Mouse (Mus musculus): Measurements from ENCODE around the gene Fibin. TPM values are rescaled to one million over a fixed set of nuclear protein-coding genes. Genes with fewer than 3 reads are reported as not detected.

Gene Fibin
- 33.5 and 36.2 TPM in 2 replicates for polyA plus RNA-seq (2014; fragmentation: Nextera tagmentation; extraction: Ambion mirVana)

GRCm38 (mm10) chr2:110362432-110363283, at the start of gene Fibin:
Gene Fibin (minus strand): TSS chr2:110363183.
- TF ChIP-seq CTCF (IDR thresholded peaks at IDR 0.05; ENCODE audit: low read depth): peak; percentile 55
- 0 out of 2 replicates have a peak, but pooled peaks cover 4% of the 10 kb centered on the region for H3K27me3 ChIP-seq (ENCODE audit: insufficient read depth, low read length)
- DNase-seq (peak; percentile 72), ATAC-seq (ENCODE audit: insufficient read depth) (peak; percentile 74)
- H3K4me2 ChIP-seq: peak within 1 kb of the TSS; percentile 62
- no peaks in the 10 kb centered on the region for H3K9me3 ChIP-seq (ENCODE audit: low read depth, low read length)
- H3K4me3 ChIP-seq (ENCODE audit: low read depth, low read length): peak within 1 kb of the TSS; percentile 45
- peak within 1 kb of the TSS; percentile 85 for H3K27ac ChIP-seq (ENCODE audit: low read depth)
- WGBS: 2% methylated on average over 33 of the region's 33 CpGs
- H3K36me3 ChIP-seq (ENCODE audit: insufficient read depth): no peaks in the 10 kb centered on the region
- H3K9ac ChIP-seq: peak within 1 kb of the TSS; percentile 65
- H3K4me1 ChIP-seq (ENCODE audit: insufficient read depth): no peaks in the 10 kb centered on the region; the same call in 1 of the 2 replicates

- 71% methylated on average over 3 of the region's 3 CpGs for WGBS
- TF ChIP-seq CTCF (IDR thresholded peaks at IDR 0.05; ENCODE audit: low read depth): no peak
- Histone ChIP-seq H3K4me2 (no peak overlapping the region), H3K27ac (ENCODE audit: low read depth) (no peak overlapping the region), H3K4me1 (ENCODE audit: insufficient read depth) (no peaks in the 10 kb centered on the region), H3K9me3 (ENCODE audit: low read depth, low read length) (no peaks in the 10 kb centered on the region), H3K4me3 (ENCODE audit: low read depth, low read length) (no peak overlapping the region), H3K36me3 (ENCODE audit: insufficient read depth) (no peaks in the 10 kb centered on the region), H3K9ac (no peak overlapping the region), H3K27me3 (ENCODE audit: insufficient read depth, low read length) (no peaks in the 10 kb centered on the region)
- DNase-seq (peak; percentile 21), ATAC-seq (ENCODE audit: insufficient read depth) (peak; percentile 38; the same call in 1 of the 2 replicates)
Observed at GRCm38 (mm10) chr2:110411428-110411827, 48.4 kb upstream of the Fibin start.

- no peak for TF ChIP-seq CTCF (IDR thresholded peaks at IDR 0.05; ENCODE audit: low read depth)
- H3K27me3 ChIP-seq (ENCODE audit: insufficient read depth, low read length): no peaks in the 10 kb centered on the region
- H3K27ac ChIP-seq (ENCODE audit: low read depth): no peak overlapping the region
- ATAC-seq (ENCODE audit: insufficient read depth) (peak; percentile 35; the same call in 1 of the 2 replicates), DNase-seq (peak; percentile 33)
- no peaks in the 10 kb centered on the region for H3K4me1 ChIP-seq (ENCODE audit: insufficient read depth)
- no peaks in the 10 kb centered on the region for H3K36me3 ChIP-seq (ENCODE audit: insufficient read depth)
- H3K4me2 ChIP-seq: no peak overlapping the region
- H3K4me3 ChIP-seq (ENCODE audit: low read depth, low read length): no peak overlapping the region
- no peaks in the 10 kb centered on the region for H3K9me3 ChIP-seq (ENCODE audit: low read depth, low read length)
- no peak overlapping the region for H3K9ac ChIP-seq
Observed at GRCm38 (mm10) chr2:110408757-110409156, 45.8 kb upstream of the Fibin start.

GRCm38 (mm10) chr2:110392714-110393336, 29.8 kb upstream of the Fibin start:
- WGBS: 62% methylated on average over 4 of the region's 4 CpGs
- no peak for DNase-seq

GRCm38 (mm10) chr2:110390736-110391409, 27.9 kb upstream of the Fibin start:
- no peak for TF ChIP-seq CTCF (IDR thresholded peaks at IDR 0.05; ENCODE audit: low read depth)
- H3K36me3 ChIP-seq (ENCODE audit: insufficient read depth): no peaks in the 10 kb centered on the region
- WGBS: 68% methylated on average over 5 of the region's 5 CpGs
- H3K4me3 ChIP-seq (ENCODE audit: low read depth, low read length): no peak overlapping the region
- H3K27me3 ChIP-seq (ENCODE audit: insufficient read depth, low read length): no peaks in the 10 kb centered on the region
- no peak overlapping the region for H3K27ac ChIP-seq (ENCODE audit: low read depth)
- no peak for DNase-seq
- H3K9ac ChIP-seq: no peak overlapping the region
- H3K4me2 ChIP-seq: no peak overlapping the region
- ATAC-seq (ENCODE audit: insufficient read depth): no peak
- no peaks in the 10 kb centered on the region for H3K9me3 ChIP-seq (ENCODE audit: low read depth, low read length)
- no peaks in the 10 kb centered on the region for H3K4me1 ChIP-seq (ENCODE audit: insufficient read depth)

More at GRCm38 (mm10) chr2:110392714-110393336, 29.8 kb upstream of the Fibin start:
- Histone ChIP-seq H3K36me3 (ENCODE audit: insufficient read depth) (no peaks in the 10 kb centered on the region), H3K4me1 (ENCODE audit: insufficient read depth) (no peaks in the 10 kb centered on the region), H3K4me2 (no peak overlapping the region), H3K27me3 (ENCODE audit: insufficient read depth, low read length) (no peaks in the 10 kb centered on the region), H3K9me3 (ENCODE audit: low read depth, low read length) (no peaks in the 10 kb centered on the region), H3K4me3 (ENCODE audit: low read depth, low read length) (no peak overlapping the region), H3K9ac (no peak overlapping the region), H3K27ac (ENCODE audit: low read depth) (no peak overlapping the region)
- no peak for ATAC-seq (ENCODE audit: insufficient read depth)
- TF ChIP-seq CTCF (IDR thresholded peaks at IDR 0.05; ENCODE audit: low read depth): no peak

GRCm38 (mm10) chr2:110379811-110380210, 16.8 kb upstream of the Fibin start:
- no peak for TF ChIP-seq CTCF (IDR thresholded peaks at IDR 0.05; ENCODE audit: low read depth)
- WGBS: 59% methylated on average over 2 of the region's 2 CpGs
- no peaks in the 10 kb centered on the region for H3K9me3 ChIP-seq (ENCODE audit: low read depth, low read length)
- H3K4me3 ChIP-seq (ENCODE audit: low read depth, low read length): no peak overlapping the region
- H3K9ac ChIP-seq: no peak overlapping the region
- H3K4me2 ChIP-seq: no peak overlapping the region
- no peak overlapping the region for H3K27ac ChIP-seq (ENCODE audit: low read depth)
- H3K4me1 ChIP-seq (ENCODE audit: insufficient read depth): no peaks in the 10 kb centered on the region
- H3K36me3 ChIP-seq (ENCODE audit: insufficient read depth): no peaks in the 10 kb centered on the region
- ATAC-seq (ENCODE audit: insufficient read depth) (no peak), DNase-seq (no peak)
- no peaks in the 10 kb centered on the region for H3K27me3 ChIP-seq (ENCODE audit: insufficient read depth, low read length)

- Histone ChIP-seq H3K4me2 (no peak overlapping the region), H3K9me3 (ENCODE audit: low read depth, low read length) (no peaks in the 10 kb centered on the region), H3K4me3 (ENCODE audit: low read depth, low read length) (no peak overlapping the region), H3K27ac (ENCODE audit: low read depth) (no peak overlapping the region), H3K27me3 (ENCODE audit: insufficient read depth, low read length) (no peaks in the 10 kb centered on the region), H3K36me3 (ENCODE audit: insufficient read depth) (no peaks in the 10 kb centered on the region), H3K9ac (no peak overlapping the region), H3K4me1 (ENCODE audit: insufficient read depth) (no peaks in the 10 kb centered on the region)
- 81% methylated on average over 1 of the region's 1 CpGs for WGBS
- ATAC-seq (ENCODE audit: insufficient read depth): no peak
- DNase-seq: no peak
- no peak for TF ChIP-seq CTCF (IDR thresholded peaks at IDR 0.05; ENCODE audit: low read depth)
Observed at GRCm38 (mm10) chr2:110376660-110377059, 13.7 kb upstream of the Fibin start.

All from lung, embryonic 14.5 days (tissue).